Mouse (Mus musculus): ENCODE measurements around the gene Olfm3. TPM values are rescaled to one million over a fixed set of nuclear protein-coding genes. Genes with fewer than 3 reads are reported as not detected.

The Olfm3 gene
- total RNA-seq, 2 experiments from 2014 or later, result not detected

DNA sequence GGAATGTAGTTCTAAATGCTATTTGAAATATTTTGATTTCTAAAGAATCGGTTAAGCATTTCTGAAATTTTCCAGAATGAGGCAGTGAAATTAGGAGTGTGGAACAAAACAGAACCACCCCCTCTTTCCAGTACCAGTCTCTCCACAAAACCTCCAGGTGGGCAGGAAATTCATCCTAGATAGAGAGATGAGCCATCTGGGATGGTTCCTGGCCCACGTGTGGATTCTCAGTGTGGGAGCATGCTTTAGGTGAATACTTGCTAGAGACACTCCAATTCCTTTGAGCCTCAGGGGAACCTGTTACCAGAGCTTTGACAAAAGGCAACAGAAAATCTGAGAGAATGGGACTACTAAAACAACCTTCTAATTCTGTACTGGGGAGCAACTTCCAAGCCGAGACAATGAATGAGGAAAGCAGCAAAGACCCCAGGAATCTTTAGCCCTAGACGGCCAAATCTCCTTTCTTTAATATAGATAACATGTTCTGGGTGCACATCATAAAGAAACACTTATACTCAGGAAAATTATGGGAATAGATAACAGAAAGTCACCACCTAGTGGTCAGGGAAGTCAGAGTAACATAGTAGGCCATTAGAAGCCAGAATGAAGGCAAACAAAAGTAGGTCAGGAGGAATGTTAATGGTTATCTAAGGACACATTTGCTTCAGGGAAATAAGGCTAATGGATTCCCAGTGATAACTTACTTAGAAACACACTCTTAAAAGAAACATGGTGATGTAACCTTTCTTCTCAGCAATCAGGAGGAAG, 58.6 kb downstream of the Olfm3 start:
- DNase-seq, result no peak
- H3K27ac ChIP-seq, result no peak overlapping the region
- intact Hi-C loops (cut with DNase I), result no loop called here
- H3K4me3 ChIP-seq, result no peak overlapping the region
- TF ChIP-seq CTCF (IDR thresholded peaks at IDR 0.05), result no peak

DNA sequence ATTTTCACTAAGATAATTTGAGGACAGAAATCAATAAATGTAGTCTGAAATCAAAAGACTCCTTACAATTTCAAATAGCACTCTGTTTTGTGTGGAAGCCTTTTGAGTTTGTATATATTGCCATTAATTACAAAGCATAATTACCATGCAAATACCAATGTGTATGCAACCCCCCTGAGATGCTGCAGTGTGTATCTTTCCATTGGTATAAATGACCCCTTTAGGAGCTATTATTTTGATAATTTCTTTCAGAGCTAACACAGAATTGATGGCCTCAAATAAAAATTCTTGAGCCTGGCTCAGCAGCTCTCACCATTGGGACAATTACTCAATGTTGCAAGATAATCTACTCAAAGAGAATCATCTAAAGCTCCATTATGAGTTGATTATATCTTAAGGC, 67.3 kb downstream of the Olfm3 start:
- no peak for DNase-seq
- H3K27ac ChIP-seq, result no peak overlapping the region
- intact Hi-C loops (cut with DNase I), result no loop called here
- no peak overlapping the region for H3K4me3 ChIP-seq
- no peak for TF ChIP-seq CTCF (IDR thresholded peaks at IDR 0.05)

DNA sequence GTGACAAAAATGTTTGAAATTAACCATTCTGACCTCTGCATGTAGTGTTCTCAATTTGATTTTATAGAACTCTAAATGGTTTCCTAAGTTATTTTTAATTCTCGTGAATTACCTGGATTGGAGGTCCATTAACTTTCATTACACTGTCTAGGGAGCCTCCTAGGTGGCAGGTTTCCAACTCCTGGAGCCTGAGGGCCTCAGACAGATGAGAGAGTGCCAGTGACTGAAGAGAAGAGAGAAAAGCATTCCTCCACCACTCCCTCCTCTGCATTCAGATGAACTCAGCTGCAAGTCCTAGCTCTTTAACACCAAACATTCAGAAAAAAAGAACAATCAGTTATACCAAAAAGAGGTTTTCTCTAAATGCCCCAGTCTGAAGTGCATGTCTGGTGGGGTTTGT, 68.6 kb downstream of the Olfm3 start:
- no peak for TF ChIP-seq CTCF (IDR thresholded peaks at IDR 0.05)
- no peak for DNase-seq
- no peak overlapping the region for H3K4me3 ChIP-seq
- no peak overlapping the region for H3K27ac ChIP-seq
- intact Hi-C loops (cut with DNase I), result no loop called here

DNA sequence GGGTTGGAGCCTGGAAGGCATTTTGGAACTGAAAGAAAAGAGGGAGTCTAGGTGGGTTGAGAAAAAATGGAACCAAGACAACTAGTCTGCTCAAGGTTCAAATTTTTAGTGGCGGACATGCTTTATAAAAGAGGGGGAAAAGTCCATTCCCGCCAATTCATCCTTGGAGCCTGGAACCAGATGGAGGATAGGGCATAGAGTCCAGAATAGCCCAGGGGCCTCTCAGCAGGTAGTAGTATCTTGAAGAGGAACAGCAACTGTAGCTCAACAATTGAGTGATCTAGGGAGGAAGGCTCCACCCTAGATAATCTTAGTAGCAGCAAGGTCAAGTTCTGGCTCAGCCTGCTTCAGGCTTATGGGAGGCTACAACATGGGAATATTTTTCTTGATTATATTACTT, 87.0 kb downstream of the Olfm3 start:
- no peak for DNase-seq
- intact Hi-C loops (cut with DNase I), result no loop called here

DNA sequence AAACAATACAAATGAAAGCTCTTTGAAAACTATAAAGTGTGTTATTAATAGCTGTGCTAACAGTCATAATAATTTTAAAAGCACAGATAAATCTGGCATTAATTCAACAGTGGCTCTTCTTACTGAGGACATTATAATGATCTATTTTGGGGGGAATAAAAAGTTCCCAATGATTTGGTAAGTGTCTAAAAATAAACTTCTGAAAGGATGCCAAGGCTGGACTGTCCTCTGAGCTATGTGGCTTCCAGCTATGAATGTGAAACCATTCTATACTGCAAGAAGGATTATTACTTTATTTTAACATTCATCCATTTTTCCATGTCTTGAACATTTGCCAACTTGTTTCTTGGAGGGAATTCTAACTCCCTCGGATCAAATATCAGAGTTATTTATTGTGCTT, 92.1 kb downstream of the Olfm3 start:
- DNase-seq, result no peak
- Histone ChIP-seq H3K4me3 (no peak overlapping the region), H3K27ac (no peak overlapping the region)
- intact Hi-C loops (cut with DNase I), result no loop called here
- no peak for TF ChIP-seq CTCF (IDR thresholded peaks at IDR 0.05)

More for the DNA sequence above, 87.0 kb downstream of the Olfm3 start:
- Histone ChIP-seq H3K4me3 (no peak overlapping the region), H3K27ac (no peak overlapping the region)
- no peak for TF ChIP-seq CTCF (IDR thresholded peaks at IDR 0.05)

DNA sequence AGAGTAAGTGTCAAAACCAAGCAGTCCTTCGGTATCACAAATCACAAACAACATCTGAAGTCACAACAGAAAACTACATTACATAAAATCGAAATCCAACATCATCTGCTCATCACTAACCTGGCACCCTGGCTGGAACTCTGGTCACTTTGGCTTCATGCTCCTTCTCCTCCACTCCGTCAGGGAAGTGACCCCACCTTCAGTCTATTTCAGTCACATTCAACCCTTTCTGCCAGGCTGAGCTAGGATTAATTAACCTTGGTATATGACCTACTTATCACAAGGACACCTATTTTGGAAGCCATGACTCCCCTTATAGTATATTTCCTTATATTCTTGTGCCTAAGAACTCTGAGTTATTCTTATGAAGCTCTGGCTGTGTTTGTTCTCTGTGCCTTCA, 123.7 kb downstream of the Olfm3 start:
- no peak overlapping the region for H3K4me3 ChIP-seq
- intact Hi-C loops (cut with DNase I), result no loop called here
- DNase-seq, result no peak
- TF ChIP-seq CTCF (IDR thresholded peaks at IDR 0.05), result no peak
- no peak overlapping the region for H3K27ac ChIP-seq

DNA sequence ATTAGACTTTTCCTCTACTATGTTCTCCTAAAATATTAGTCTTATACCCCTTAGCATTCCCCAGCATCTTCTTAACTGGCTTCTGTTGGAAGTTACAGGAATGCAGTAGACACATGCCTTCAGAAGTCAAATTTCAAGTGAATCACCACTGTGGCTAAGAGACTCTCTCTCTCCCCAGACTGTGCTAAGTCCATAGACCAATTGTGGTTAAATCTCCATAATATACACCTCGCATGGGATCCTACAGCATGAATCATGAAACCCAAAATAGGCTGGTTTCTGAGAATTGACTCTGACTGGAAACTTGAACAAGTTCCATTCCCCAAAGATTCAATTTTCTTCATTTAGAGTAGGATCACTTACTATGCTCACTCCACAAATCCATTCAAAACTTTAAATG, 124.2 kb downstream of the Olfm3 start:
- Histone ChIP-seq H3K4me3 (no peak overlapping the region), H3K27ac (no peak overlapping the region)
- TF ChIP-seq CTCF (IDR thresholded peaks at IDR 0.05), result no peak
- intact Hi-C loops (cut with DNase I), result no loop called here
- no peak for DNase-seq

GRCm38 (mm10) chr3:115028611-115029010, 124.7 kb downstream of the Olfm3 start:
- Histone ChIP-seq H3K4me3 (no peak overlapping the region), H3K27ac (no peak overlapping the region)
- TF ChIP-seq CTCF (IDR thresholded peaks at IDR 0.05), result no peak
- intact Hi-C loops (cut with DNase I), result no loop called here
- no peak for DNase-seq

GRCm38 (mm10) chr3:115049060-115049459, 145.2 kb downstream of the Olfm3 start:
- Histone ChIP-seq H3K27ac (no peak overlapping the region), H3K4me3 (no peak overlapping the region)
- no peak for TF ChIP-seq CTCF (IDR thresholded peaks at IDR 0.05)
- intact Hi-C loops (cut with DNase I), result no loop called here
- DNase-seq, result no peak

DNA sequence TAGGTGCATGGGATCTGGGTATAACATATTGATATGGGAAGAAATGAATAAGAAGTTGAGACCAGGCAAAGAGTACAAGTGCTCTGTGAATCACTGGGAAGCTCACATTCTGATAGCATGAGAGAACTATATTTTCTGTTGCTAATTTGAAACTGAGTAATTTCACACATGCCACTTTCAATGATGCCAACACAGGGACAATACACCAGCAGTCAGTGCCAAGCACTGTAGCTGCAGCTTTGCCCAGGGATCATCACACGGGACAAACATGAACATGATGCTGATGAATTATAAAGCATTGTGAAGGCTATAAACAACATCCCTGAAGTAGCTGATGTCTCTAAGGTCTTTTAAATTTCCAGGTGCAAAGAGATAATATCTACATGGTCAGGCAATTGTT, 161.0 kb downstream of the Olfm3 start:
- H3K27ac ChIP-seq, result no peak overlapping the region
- no peak for DNase-seq
- no peak for TF ChIP-seq CTCF (IDR thresholded peaks at IDR 0.05)
- no peak overlapping the region for H3K4me3 ChIP-seq
- intact Hi-C loops (cut with DNase I), result no loop called here

DNA sequence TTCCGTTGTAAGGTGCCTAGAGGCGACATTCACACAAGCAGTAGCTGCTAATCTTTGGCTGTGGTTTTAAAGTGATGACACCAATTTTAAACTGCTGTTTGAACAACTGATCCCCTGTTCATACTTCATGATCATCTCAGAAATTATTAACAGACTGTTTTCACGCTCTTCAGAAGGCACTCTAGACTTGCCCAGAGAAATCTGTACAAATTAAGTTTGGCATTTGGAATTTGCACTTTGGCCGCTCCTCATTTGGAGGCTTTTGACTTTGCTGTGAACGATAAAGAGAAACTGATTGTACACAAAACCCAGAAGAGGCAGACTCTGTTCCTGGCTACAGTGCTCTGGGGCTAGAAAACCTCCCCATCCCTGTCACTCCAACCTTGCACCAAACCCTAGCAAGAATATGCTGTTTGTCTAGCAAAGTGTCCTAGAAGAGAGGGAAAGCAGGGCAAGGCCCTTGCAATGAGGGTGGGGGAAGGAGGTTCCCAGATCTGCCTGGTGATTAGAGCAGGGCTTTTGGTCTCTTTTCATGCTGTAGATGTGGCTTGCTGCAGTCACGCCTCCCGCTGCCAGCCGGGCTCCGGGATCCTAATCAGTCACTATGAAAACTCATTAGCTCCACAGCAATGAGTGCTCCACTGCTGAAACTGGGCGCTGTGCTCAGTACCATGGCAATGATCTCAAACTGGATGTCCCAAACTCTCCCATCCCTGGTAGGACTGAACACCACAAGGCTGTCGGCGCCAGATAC, 176.7 kb downstream of the Olfm3 start:
- H3K27ac ChIP-seq, result no peak overlapping the region
- no peak for DNase-seq
- no peak overlapping the region for H3K4me3 ChIP-seq
- TF ChIP-seq CTCF (IDR thresholded peaks at IDR 0.05), result no peak
- intact Hi-C loops (cut with DNase I), result no loop called here

- Histone ChIP-seq H3K27ac (no peak overlapping the region), H3K4me3 (no peak overlapping the region)
- DNase-seq, result no peak
- no peak for TF ChIP-seq CTCF (IDR thresholded peaks at IDR 0.05)
- intact Hi-C loops (cut with DNase I), result no loop called here
Observed at GRCm38 (mm10) chr3:115081371-115081770, 177.5 kb downstream of the Olfm3 start.

GRCm38 (mm10) chr3:115082947-115083346, 179.1 kb downstream of the Olfm3 start:
- intact Hi-C loops (cut with DNase I), result no loop called here
- Histone ChIP-seq H3K27ac (no peak overlapping the region), H3K4me3 (no peak overlapping the region)
- no peak for DNase-seq
- TF ChIP-seq CTCF (IDR thresholded peaks at IDR 0.05), result no peak

- Histone ChIP-seq H3K27ac (no peak overlapping the region), H3K4me3 (no peak overlapping the region)
- no peak for TF ChIP-seq CTCF (IDR thresholded peaks at IDR 0.05)
- DNase-seq, result no peak
- intact Hi-C loops (cut with DNase I), result no loop called here
Observed at GRCm38 (mm10) chr3:115088281-115088680, 184.4 kb downstream of the Olfm3 start.

Measured in gastrocnemius, adult 2 months (tissue).